Mouse (Mus musculus): ENCODE results near the gene Klhl36. TPM values are rescaled to one million over a fixed set of nuclear protein-coding genes. Genes with fewer than 3 reads are reported as not detected.
A peak's percentile ranks its signal among the peaks of the same experiment; 100 is the strongest.
"Not testable (repeated sequence)": the region's sequence is repeated elsewhere in the genome, so short reads cannot be mapped to it uniquely, and the experiment has no call there.

The Klhl36 gene
- polyA plus RNA-seq, 1 experiment from 2014 or later: 17.3 TPM

GRCm38 (mm10) chr8:119837553-119838071 lies 24.5 kb upstream of the Klhl36 start:
- H3K27ac ChIP-seq (replicated peaks): peak overlapping the region; percentile 54
- H3K4me3 ChIP-seq: peak overlapping the region; percentile 89
- peaks cover 67% of the 10 kb centered on the region for H3K4me1 ChIP-seq (replicated peaks)
- no peaks in the 10 kb centered on the region for H3K9me3 ChIP-seq
- H3K4me2 ChIP-seq: peak overlapping the region; percentile 64
- no peaks in the 10 kb centered on the region for H3K27me3 ChIP-seq
- no peak for ATAC-seq (ENCODE audit: low FRiP score, low read depth)
- WGBS: 33% methylated on average over 10 of the region's 10 CpGs
- peak overlapping the region; percentile 39 for H3K9ac ChIP-seq
- H3K36me3 ChIP-seq: no peaks in the 10 kb centered on the region

- Histone ChIP-seq H3K27me3 (no peaks in the 10 kb centered on the region), H3K36me3 (no peaks in the 10 kb centered on the region), H3K4me3 (peak overlapping the region; percentile 89), H3K9me3 (no peaks in the 10 kb centered on the region), H3K4me2 (peak overlapping the region; percentile 64), H3K9ac (peak overlapping the region; percentile 90), H3K27ac (replicated peaks) (peak overlapping the region; percentile 83), H3K4me1 (replicated peaks) (peaks cover 60% of the 10 kb centered on the region)
- no peak for ATAC-seq (ENCODE audit: low FRiP score, low read depth)
- WGBS: 44% methylated on average over 19 of the region's 19 CpGs
Observed at GRCm38 (mm10) chr8:119838100-119838982, 23.7 kb upstream of the Klhl36 start.

- H3K4me1 ChIP-seq (replicated peaks): peaks cover 55% of the 10 kb centered on the region
- 39% methylated on average over 4 of the region's 4 CpGs for WGBS
Observed at GRCm38 (mm10) chr8:119838983-119839340, 23.1 kb upstream of the Klhl36 start.

GRCm38 (mm10) chr8:119839419-119840021 lies 22.5 kb upstream of the Klhl36 start:
- H3K9ac ChIP-seq: peak overlapping the region; percentile 90
- peak overlapping the region; percentile 64 for H3K4me2 ChIP-seq
- 0 out of 2 replicates have a peak, but pooled peaks have one; percentile 8 for ATAC-seq (ENCODE audit: low FRiP score, low read depth)
- peak overlapping the region; percentile 89 for H3K4me3 ChIP-seq
- no peaks in the 10 kb centered on the region for H3K27me3 ChIP-seq
- no peaks in the 10 kb centered on the region for H3K36me3 ChIP-seq
- no peaks in the 10 kb centered on the region for H3K9me3 ChIP-seq
- peak overlapping the region; percentile 83 for H3K27ac ChIP-seq (replicated peaks)
- 4% methylated on average over 14 of the region's 14 CpGs for WGBS
- peaks cover 55% of the 10 kb centered on the region for H3K4me1 ChIP-seq (replicated peaks)

More at GRCm38 (mm10) chr8:119838983-119839340, 23.1 kb upstream of the Klhl36 start:
- H3K36me3 ChIP-seq: no peaks in the 10 kb centered on the region
- peak overlapping the region; percentile 83 for H3K27ac ChIP-seq (replicated peaks)
- H3K9ac ChIP-seq: peak overlapping the region; percentile 90
- H3K27me3 ChIP-seq: no peaks in the 10 kb centered on the region
- ATAC-seq (ENCODE audit: low FRiP score, low read depth): no peak
- H3K4me2 ChIP-seq: peak overlapping the region; percentile 64
- H3K9me3 ChIP-seq: no peaks in the 10 kb centered on the region
- H3K4me3 ChIP-seq: peak overlapping the region; percentile 89

- H3K4me3 ChIP-seq: peak within 1 kb of the TSS; percentile 89
- H3K27me3 ChIP-seq: no peaks in the 10 kb centered on the region
- peak within 1 kb of the TSS; percentile 64 for H3K4me2 ChIP-seq
- no peaks in the 10 kb centered on the region for H3K36me3 ChIP-seq
- WGBS: under 1% methylated on average over 57 of the region's 57 CpGs
- H3K4me1 ChIP-seq (replicated peaks): peaks cover 51% of the 10 kb centered on the region
- ATAC-seq (ENCODE audit: low FRiP score, low read depth): peak; percentile 95
- H3K9ac ChIP-seq: peak within 1 kb of the TSS; percentile 90
- no peaks in the 10 kb centered on the region for H3K9me3 ChIP-seq
- H3K27ac ChIP-seq (replicated peaks): peak within 1 kb of the TSS; percentile 83
Observed at GRCm38 (mm10) chr8:119840275-119840808, 21.7 kb upstream of the Klhl36 start, which contains the start of gene Cotl1. Gene Cotl1, minus strand, starts transcription at chr8:119840544.

- Histone ChIP-seq H3K9ac (peak overlapping the region; percentile 45), H3K36me3 (no peaks in the 10 kb centered on the region), H3K4me2 (peak overlapping the region; percentile 64), H3K27me3 (no peaks in the 10 kb centered on the region), H3K9me3 (no peaks in the 10 kb centered on the region), H3K4me1 (replicated peaks) (peaks cover 45% of the 10 kb centered on the region), H3K27ac (replicated peaks) (peak overlapping the region; percentile 83), H3K4me3 (peak overlapping the region; percentile 89)
- peak; percentile 39 for ATAC-seq (ENCODE audit: low FRiP score, low read depth)
- WGBS: 5% methylated on average over 8 of the region's 8 CpGs
Observed at GRCm38 (mm10) chr8:119840905-119841411, 21.1 kb upstream of the Klhl36 start.

GRCm38 (mm10) chr8:119843444-119843843 lies 18.6 kb upstream of the Klhl36 start:
- H3K4me2 ChIP-seq: no peak overlapping the region
- ATAC-seq (ENCODE audit: low FRiP score, low read depth): no peak
- under 1% methylated on average over 4 of the region's 4 CpGs for WGBS

GRCm38 (mm10) chr8:119844577-119844976 lies 17.5 kb upstream of the Klhl36 start:
- peaks cover 11% of the 10 kb centered on the region for H3K4me1 ChIP-seq (replicated peaks)
- H3K27me3 ChIP-seq: no peaks in the 10 kb centered on the region
- no peak overlapping the region for H3K27ac ChIP-seq (replicated peaks)
- no peak overlapping the region for H3K4me3 ChIP-seq
- WGBS: 52% methylated on average over 8 of the region's 8 CpGs
- no peak overlapping the region for H3K9ac ChIP-seq
- no peaks in the 10 kb centered on the region for H3K9me3 ChIP-seq
- ATAC-seq (ENCODE audit: low FRiP score, low read depth): no peak
- no peak overlapping the region for H3K4me2 ChIP-seq
- no peaks in the 10 kb centered on the region for H3K36me3 ChIP-seq

More at GRCm38 (mm10) chr8:119843444-119843843, 18.6 kb upstream of the Klhl36 start:
- H3K4me1 ChIP-seq (replicated peaks): peaks cover 20% of the 10 kb centered on the region
- no peaks in the 10 kb centered on the region for H3K9me3 ChIP-seq
- H3K36me3 ChIP-seq: no peaks in the 10 kb centered on the region
- no peak overlapping the region for H3K4me3 ChIP-seq
- H3K27ac ChIP-seq (replicated peaks): no peak overlapping the region
- no peak overlapping the region for H3K9ac ChIP-seq
- H3K27me3 ChIP-seq: no peaks in the 10 kb centered on the region

- H3K27ac ChIP-seq (replicated peaks): not testable (repeated sequence)
Observed at GRCm38 (mm10) chr8:119845741-119846140, 16.3 kb upstream of the Klhl36 start.

GRCm38 (mm10) chr8:119847232-119847922 lies 14.7 kb upstream of the Klhl36 start:
- no peak for ATAC-seq (ENCODE audit: low FRiP score, low read depth)
- Histone ChIP-seq H3K4me2 (no peak overlapping the region), H3K27ac (replicated peaks) (no peak overlapping the region), H3K4me3 (no peak overlapping the region), H3K9me3 (no peaks in the 10 kb centered on the region), H3K27me3 (no peaks in the 10 kb centered on the region), H3K4me1 (replicated peaks) (no peaks in the 10 kb centered on the region), H3K36me3 (no peaks in the 10 kb centered on the region), H3K9ac (no peak overlapping the region)
- WGBS: 92% methylated on average over 16 of the region's 16 CpGs

More at GRCm38 (mm10) chr8:119845741-119846140, 16.3 kb upstream of the Klhl36 start:
- not testable (repeated sequence) for ATAC-seq (ENCODE audit: low FRiP score, low read depth); H3K27me3 ChIP-seq; H3K4me2 ChIP-seq; H3K4me3 ChIP-seq; H3K4me1 ChIP-seq (replicated peaks); H3K9ac ChIP-seq; H3K36me3 ChIP-seq; H3K9me3 ChIP-seq
- WGBS: 83% methylated on average over 7 of the region's 7 CpGs

- 67% methylated on average over 8 of the region's 8 CpGs for WGBS
- no peak overlapping the region for H3K9ac ChIP-seq
- no peak for ATAC-seq (ENCODE audit: low FRiP score, low read depth)
- no peaks in the 10 kb centered on the region for H3K27me3 ChIP-seq
- H3K4me3 ChIP-seq: no peak overlapping the region
- H3K9me3 ChIP-seq: no peaks in the 10 kb centered on the region
- no peaks in the 10 kb centered on the region for H3K4me1 ChIP-seq (replicated peaks)
- H3K4me2 ChIP-seq: no peak overlapping the region
- no peak overlapping the region for H3K27ac ChIP-seq (replicated peaks)
- no peaks in the 10 kb centered on the region for H3K36me3 ChIP-seq
Observed at GRCm38 (mm10) chr8:119853521-119853920, 8.5 kb upstream of the Klhl36 start.
